Mouse (Mus musculus): ENCODE measurements around the gene Gm10577.
A peak's percentile ranks its signal among the peaks of the same experiment; 100 is the strongest.

Gm10577 gene

GRCm38 (mm10) chr4:101020596-101020995 is at the start of gene Gm10577:
TSS of gene Gm10577 (minus strand) at chr4:101020696.
- no peak for DNase-seq (ENCODE audit: extremely low spot score, low spot score)

GRCm38 (mm10) chr4:101069154-101069971 is 48.9 kb upstream of the Gm10577 start:
- DNase-seq (ENCODE audit: extremely low spot score, low spot score) = peak; percentile 72

- DNase-seq (ENCODE audit: extremely low spot score, low spot score) = peak; percentile 68
These were observed 48.3 kb upstream of the Gm10577 start, which contains the start of gene Raver2 for GRCm38 (mm10) chr4:101068786-101069153. TSS of gene Raver2 (plus strand) at chr4:101068983.

GRCm38 (mm10) chr4:101066401-101066800 is 45.9 kb upstream of the Gm10577 start:
- no peak for DNase-seq (ENCODE audit: extremely low spot score, low spot score)

GRCm38 (mm10) chr4:101062146-101062545 is 41.6 kb upstream of the Gm10577 start:
- no peak for DNase-seq (ENCODE audit: extremely low spot score, low spot score)

GRCm38 (mm10) chr4:101046576-101046975 is 26.1 kb upstream of the Gm10577 start:
- no peak for DNase-seq (ENCODE audit: extremely low spot score, low spot score)

GRCm38 (mm10) chr4:101044149-101044548 is 23.7 kb upstream of the Gm10577 start:
- DNase-seq (ENCODE audit: extremely low spot score, low spot score) = no peak

- no peak for DNase-seq (ENCODE audit: extremely low spot score, low spot score)
These were observed 23.2 kb upstream of the Gm10577 start for GRCm38 (mm10) chr4:101043691-101044090.

- no peak for DNase-seq (ENCODE audit: extremely low spot score, low spot score)
These were observed 16.7 kb upstream of the Gm10577 start for GRCm38 (mm10) chr4:101037156-101037555.

- DNase-seq (ENCODE audit: extremely low spot score, low spot score) = no peak
These were observed 14.6 kb upstream of the Gm10577 start for GRCm38 (mm10) chr4:101035131-101035530.

- no peak for DNase-seq (ENCODE audit: extremely low spot score, low spot score)
These were observed 12.6 kb upstream of the Gm10577 start for GRCm38 (mm10) chr4:101033047-101033446.

- no peak for DNase-seq (ENCODE audit: extremely low spot score, low spot score)
These were observed 7.4 kb upstream of the Gm10577 start for GRCm38 (mm10) chr4:101027852-101028411.

- DNase-seq (ENCODE audit: extremely low spot score, low spot score) = no peak
These were observed 6.5 kb upstream of the Gm10577 start for GRCm38 (mm10) chr4:101026995-101027394.

- DNase-seq (ENCODE audit: extremely low spot score, low spot score) = no peak
These were observed 6.1 kb upstream of the Gm10577 start for GRCm38 (mm10) chr4:101026566-101026965.

- DNase-seq (ENCODE audit: extremely low spot score, low spot score) = no peak
These were observed 2.7 kb downstream of the Gm10577 start for GRCm38 (mm10) chr4:101017806-101018205.

- DNase-seq (ENCODE audit: extremely low spot score, low spot score) = no peak
These were observed 11.4 kb downstream of the Gm10577 start for GRCm38 (mm10) chr4:101009092-101009491.

- no peak for DNase-seq (ENCODE audit: extremely low spot score, low spot score)
These were observed 12.1 kb downstream of the Gm10577 start for GRCm38 (mm10) chr4:101008362-101008769.

- DNase-seq (ENCODE audit: extremely low spot score, low spot score) = no peak
These were observed 17.5 kb downstream of the Gm10577 start for GRCm38 (mm10) chr4:101002961-101003360.

GRCm38 (mm10) chr4:101001073-101001472 is 19.4 kb downstream of the Gm10577 start:
- no peak for DNase-seq (ENCODE audit: extremely low spot score, low spot score)

GRCm38 (mm10) chr4:101000622-101001021 is 19.9 kb downstream of the Gm10577 start:
- no peak for DNase-seq (ENCODE audit: extremely low spot score, low spot score)

GRCm38 (mm10) chr4:100998906-100999305 is 21.6 kb downstream of the Gm10577 start:
- DNase-seq (ENCODE audit: extremely low spot score, low spot score) = no peak

- peak; percentile 39 for DNase-seq (ENCODE audit: extremely low spot score, low spot score)
These were observed 22.4 kb downstream of the Gm10577 start for GRCm38 (mm10) chr4:100998145-100998544.
